Mouse (Mus musculus) G1E (cell line): Measurements from ENCODE around the gene Pjvk. TPM values are rescaled to one million over a fixed set of nuclear protein-coding genes. Genes with fewer than 3 reads are reported as not detected.
"Not testable (repeated sequence)": the region's sequence is repeated elsewhere in the genome, so short reads cannot be mapped to it uniquely, and the experiment has no call there.

Source experiments
- ATAC-seq: 2 replicates; pipeline ENCODE4 v1.8.0; 2016; ENCODE audit warnings: mild to moderate bottlenecking; ENCODE audit not compliant: insufficient number of reproducible peaks, poor library complexity, low FRiP score, severe bottlenecking; ENCODE audit errors: extremely low read depth
- DNase-seq: peaks from one replicate; pipeline ENCODE4 v3.0.0; 2012; ENCODE audit warnings: low spot score
- H3K27me3 ChIP-seq: 2 replicates; pipeline ENCODE4 v1.6.1; 2012; ENCODE audit warnings: mild to moderate bottlenecking, low read length, inconsistent platforms; ENCODE audit not compliant: insufficient read depth
- H3K36me3 ChIP-seq: replicated peaks from 2 replicates; pipeline ENCODE3; 2012; ENCODE audit warnings: mild to moderate bottlenecking, inconsistent platforms
- H3K4me1 ChIP-seq: 2 replicates; pipeline ENCODE4 v1.6.1; 2012; ENCODE audit warnings: low read depth, low read length, inconsistent platforms, mixed read lengths; ENCODE audit not compliant: insufficient read depth
- H3K4me3 ChIP-seq: 2 replicates; pipeline ENCODE4 v1.5.1; 2012; ENCODE audit warnings: low read depth, mild to moderate bottlenecking, inconsistent platforms, low read length, moderate library complexity, mixed read lengths
- H3K9me3 ChIP-seq: replicated peaks from 2 replicates; pipeline ENCODE4 v1.6.1; 2012; ENCODE audit warnings: inconsistent platforms
- CTCF ChIP-seq: IDR thresholded peaks from 2 replicates; pipeline ENCODE4 v1.5.1; 2012; ENCODE audit warnings: low read depth, low read length, inconsistent platforms, mixed read lengths
- GATA1 ChIP-seq: IDR thresholded peaks from 2 replicates; pipeline ENCODE4 v1.6.1; 2012; ENCODE audit warnings: borderline replicate concordance, low read length, inconsistent platforms, mixed read lengths
- GATA2 ChIP-seq: IDR thresholded peaks from 2 replicates; pipeline ENCODE4 v1.6.1; 2012; ENCODE audit warnings: low read depth, low read length, inconsistent platforms, borderline replicate concordance
- POLR2AphosphoS5 ChIP-seq: IDR thresholded peaks from 2 replicates; pipeline ENCODE4 v1.6.1; 2012; ENCODE audit warnings: low read depth, low read length, inconsistent platforms; ENCODE audit not compliant: insufficient replicate concordance
- TAL1 ChIP-seq: conservative IDR thresholded peaks from 2 replicates; pipeline ENCODE4 v1.6.1; 2012; ENCODE audit warnings: low read depth, low read length, inconsistent platforms, mixed read lengths
- polyA plus RNA-seq: library from polyadenylated mRNA; stranded (reverse); fragments of >175 nt; gene quantifications from 2 replicates; pipeline ENCODE4 v1.2.3, GENCODE M21; 2012
- total RNA-seq, 2 experiments: library from RNA; stranded (forward) in 1 of 2; stranded (reverse) in 1 of 2; fragments of 200-1000 nt in 1 of 2; fragments of >200 nt in 1 of 2; fragmentation: Nextera tagmentation in 1 of 2; gene quantifications; 2 replicates each; pipeline ENCODE4 v1.2.3; 2014 to 2017

The Pjvk gene
- total and polyA plus RNA-seq, 3 experiments, result 0.27 TPM; not detected in 2

- no peaks in the 10 kb centered on the region for H3K4me1 ChIP-seq
- no peak overlapping the region for H3K4me3 ChIP-seq
- no peak for DNase-seq
- no peaks in the 10 kb centered on the region for H3K27me3 ChIP-seq
- ATAC-seq, result peak; percentile 28; the same call in 1 of the 2 replicates
- H3K36me3 ChIP-seq, result no peaks in the 10 kb centered on the region
- no peak for TF ChIP-seq CTCF
- TF ChIP-seq POLR2AphosphoS5, result no peak
- no peak for TF ChIP-seq GATA1
- no peak for TF ChIP-seq GATA2
- TF ChIP-seq TAL1, result no peak
- H3K9me3 ChIP-seq, result no peaks in the 10 kb centered on the region
Measured at GRCm38 (mm10) chr2:76618078-76618477, 30.2 kb upstream of the Pjvk start.

- no peaks in the 10 kb centered on the region for H3K27me3 ChIP-seq
- H3K4me3 ChIP-seq, result no peak overlapping the region
- TF ChIP-seq GATA1 (no peak), CTCF (no peak), POLR2AphosphoS5 (no peak), GATA2 (no peak), TAL1 (no peak)
- no peaks in the 10 kb centered on the region for H3K36me3 ChIP-seq
- DNase-seq, result no peak
- H3K4me1 ChIP-seq, result no peaks in the 10 kb centered on the region
- ATAC-seq, result no peak
- H3K9me3 ChIP-seq, result peaks cover 5% of the 10 kb centered on the region; the same call in 1 of the 2 replicates
Measured at GRCm38 (mm10) chr2:76620188-76620587, 28.1 kb upstream of the Pjvk start.

GRCm38 (mm10) chr2:76621724-76622123 is 26.6 kb upstream of the Pjvk start:
- no peak for TF ChIP-seq GATA2
- TF ChIP-seq GATA1, result no peak
- no peak overlapping the region for H3K4me3 ChIP-seq
- no peak for ATAC-seq
- peaks cover 5% of the 10 kb centered on the region; the same call in 1 of the 2 replicates for H3K9me3 ChIP-seq
- no peaks in the 10 kb centered on the region for H3K4me1 ChIP-seq
- H3K27me3 ChIP-seq, result no peaks in the 10 kb centered on the region
- H3K36me3 ChIP-seq, result no peaks in the 10 kb centered on the region
- no peak for DNase-seq

- H3K4me1 ChIP-seq, ATAC-seq, H3K27me3 ChIP-seq, H3K4me3 ChIP-seq, H3K9me3 ChIP-seq, DNase-seq, H3K36me3 ChIP-seq: not testable (repeated sequence)
Measured at GRCm38 (mm10) chr2:76622316-76622715, 26.0 kb upstream of the Pjvk start.

GRCm38 (mm10) chr2:76630293-76630692 is 18.0 kb upstream of the Pjvk start:
- H3K36me3 ChIP-seq, result peaks cover 24% of the 10 kb centered on the region
- DNase-seq (no peak), ATAC-seq (no peak)
- H3K4me1 ChIP-seq, result no peaks in the 10 kb centered on the region
- H3K27me3 ChIP-seq, result no peaks in the 10 kb centered on the region
- TF ChIP-seq GATA2, result no peak
- TF ChIP-seq GATA1, result no peak
- no peak for TF ChIP-seq CTCF
- no peak for TF ChIP-seq POLR2AphosphoS5
- TF ChIP-seq TAL1, result no peak
- H3K9me3 ChIP-seq, result no peaks in the 10 kb centered on the region
- no peak overlapping the region for H3K4me3 ChIP-seq

- Histone ChIP-seq H3K4me1 (no peaks in the 10 kb centered on the region), H3K36me3 (peaks cover 34% of the 10 kb centered on the region), H3K27me3 (no peaks in the 10 kb centered on the region), H3K9me3 (no peaks in the 10 kb centered on the region), H3K4me3 (no peak overlapping the region)
- DNase-seq (no peak), ATAC-seq (no peak)
- TF ChIP-seq GATA2, result no peak
- TF ChIP-seq POLR2AphosphoS5, result no peak
- no peak for TF ChIP-seq GATA1
- no peak for TF ChIP-seq CTCF
- TF ChIP-seq TAL1, result no peak
Measured at GRCm38 (mm10) chr2:76631600-76631999, 16.7 kb upstream of the Pjvk start.

- no peaks in the 10 kb centered on the region for H3K27me3 ChIP-seq
- peaks cover 9% of the 10 kb centered on the region; the same call in 1 of the 2 replicates for H3K4me1 ChIP-seq
- H3K36me3 ChIP-seq, result peaks cover 40% of the 10 kb centered on the region
- no peaks in the 10 kb centered on the region for H3K9me3 ChIP-seq
- no peak for ATAC-seq
- no peak for DNase-seq
- no peak overlapping the region for H3K4me3 ChIP-seq
- TF ChIP-seq CTCF (no peak), GATA2 (no peak), GATA1 (no peak), POLR2AphosphoS5 (no peak), TAL1 (no peak)
Measured at GRCm38 (mm10) chr2:76639637-76640036, 8.6 kb upstream of the Pjvk start.
